Mouse (Mus musculus) erythroblast, embryonic 14.5 days (primary cell): ENCODE data around the gene Ints11.

Experiments
- GATA1 ChIP-seq: IDR thresholded peaks from 2 replicates; pipeline ENCODE4 v1.6.1; 2012; ENCODE audit warnings: low read length, inconsistent platforms, mixed read lengths
- TAL1 ChIP-seq: IDR thresholded peaks from 3 replicates; pipeline ENCODE4 v1.6.1; 2012; ENCODE audit warnings: low read length, inconsistent platforms, mixed read lengths

DNA sequence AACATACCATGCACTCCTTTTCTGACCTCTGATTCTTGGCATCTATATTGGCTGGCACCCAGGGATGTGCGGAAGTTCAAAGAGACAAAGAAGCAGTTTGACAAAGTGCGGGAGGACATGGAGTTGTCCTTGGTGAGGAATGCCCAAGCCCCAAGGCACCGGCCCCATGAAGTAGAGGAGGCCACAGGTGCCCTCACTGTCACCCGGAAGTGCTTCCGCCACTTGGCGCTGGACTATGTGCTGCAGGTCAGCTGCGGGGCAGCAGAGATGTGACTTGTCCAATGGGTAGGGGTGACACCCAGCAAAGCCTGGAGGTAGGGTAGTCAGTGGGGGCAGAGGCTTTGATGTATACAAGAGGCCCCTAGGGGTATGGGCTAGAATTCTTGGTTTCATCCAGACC lies 30.0 kb downstream of the Ints11 start:
- TF ChIP-seq GATA1 (no peak), TAL1 (no peak)
